Mouse (Mus musculus) megakaryocyte, embryonic 14.5 days (primary cell): ENCODE data around the gene Ldlrad1. TPM values are rescaled to one million over a fixed set of nuclear protein-coding genes. Genes with fewer than 3 reads are reported as not detected.

Experiments
- H3K27me3 ChIP-seq: replicated peaks from 2 replicates; pipeline ENCODE3; 2012; ENCODE audit warnings: inconsistent platforms
- H3K36me3 ChIP-seq: replicated peaks from 2 replicates; pipeline ENCODE3; 2012; ENCODE audit warnings: low read length, inconsistent platforms, mixed read lengths
- H3K4me1 ChIP-seq: 2 replicates; pipeline ENCODE4 v1.6.1; 2012; ENCODE audit warnings: inconsistent platforms
- H3K4me3 ChIP-seq: replicated peaks from 2 replicates; pipeline ENCODE3; 2012; ENCODE audit warnings: moderate library complexity, mild to moderate bottlenecking, inconsistent platforms
- H3K9me3 ChIP-seq: 2 replicates; pipeline ENCODE4 v1.6.1; 2012; ENCODE audit warnings: inconsistent platforms
- FLI1 ChIP-seq: IDR thresholded peaks from 2 replicates; pipeline ENCODE4 v1.6.1; 2012; ENCODE audit warnings: low read length, inconsistent platforms, mixed read lengths
- GATA1 ChIP-seq: IDR thresholded peaks from 3 replicates; pipeline ENCODE4 v1.6.1; 2012; ENCODE audit warnings: mixed read lengths, low read length, inconsistent platforms, borderline replicate concordance
- polyA plus RNA-seq: library from polyadenylated mRNA; stranded (reverse); fragments of >175 nt; gene quantifications from 2 replicates; pipeline ENCODE4 v1.2.3, GENCODE M21; 2012; ENCODE audit warnings: low replicate concordance; ENCODE audit not compliant: insufficient read depth

The Ldlrad1 gene
- polyA plus RNA-seq, 1 experiment: 0.17 TPM

- Histone ChIP-seq H3K36me3 (peaks cover 58% of the 10 kb centered on the region), H3K4me1 (no peaks in the 10 kb centered on the region), H3K27me3 (peaks cover 1% of the 10 kb centered on the region), H3K4me3 (no peak overlapping the region), H3K9me3 (no peaks in the 10 kb centered on the region)
- TF ChIP-seq GATA1 (no peak), FLI1 (no peak)
Observed at GRCm38 (mm10) chr4:107232219-107232618, 23.2 kb downstream of the Ldlrad1 start.

DNA sequence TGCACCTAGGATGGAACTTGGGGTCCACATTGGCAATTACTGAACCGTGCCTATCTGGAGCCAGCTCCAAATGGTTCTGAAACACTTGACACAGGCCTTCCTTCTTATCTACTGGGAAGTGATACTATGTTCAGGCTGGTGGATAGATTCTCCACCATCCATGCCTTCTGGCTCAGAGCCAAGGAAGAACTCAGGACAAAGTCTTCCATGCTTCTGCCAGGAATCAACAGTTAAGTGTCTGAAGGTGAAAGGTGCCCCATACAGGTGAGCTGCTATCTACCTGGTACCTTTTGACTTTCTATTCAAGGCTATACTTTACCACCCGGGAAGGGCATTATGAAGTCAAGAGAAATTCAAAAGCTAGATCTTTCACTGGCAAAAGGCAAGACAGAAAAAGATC lies 29.3 kb downstream of the Ldlrad1 start:
- no peak overlapping the region for H3K4me3 ChIP-seq
- H3K36me3 ChIP-seq: peaks cover 92% of the 10 kb centered on the region
- no peaks in the 10 kb centered on the region for H3K27me3 ChIP-seq
- peaks cover 5% of the 10 kb centered on the region; the same call in 1 of the 2 replicates for H3K4me1 ChIP-seq
- no peaks in the 10 kb centered on the region for H3K9me3 ChIP-seq
- no peak for TF ChIP-seq FLI1
- no peak for TF ChIP-seq GATA1

DNA sequence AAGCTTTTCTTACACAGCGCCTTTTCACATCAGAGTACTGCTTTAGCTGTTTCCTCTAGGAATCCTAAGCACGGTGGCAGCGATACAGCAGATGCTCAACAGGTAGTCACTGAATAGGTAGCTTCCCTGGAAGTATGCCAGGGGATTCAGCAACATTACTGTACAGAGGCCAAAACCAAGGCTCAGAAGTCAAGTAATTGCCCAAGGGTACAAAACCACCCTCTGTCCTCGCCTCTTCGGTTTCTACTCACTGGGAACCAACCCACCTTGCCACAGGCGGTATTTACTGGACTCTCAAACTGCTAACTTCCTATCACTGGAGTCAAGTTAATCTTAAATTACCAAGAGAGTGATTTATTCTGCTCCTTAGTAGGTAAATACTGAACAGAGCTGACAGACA lies 31.2 kb downstream of the Ldlrad1 start:
- no peaks in the 10 kb centered on the region for H3K27me3 ChIP-seq
- H3K4me1 ChIP-seq: peaks cover 19% of the 10 kb centered on the region
- peaks cover 89% of the 10 kb centered on the region for H3K36me3 ChIP-seq
- H3K9me3 ChIP-seq: no peaks in the 10 kb centered on the region
- TF ChIP-seq FLI1 (no peak), GATA1 (no peak)
- H3K4me3 ChIP-seq: no peak overlapping the region

DNA sequence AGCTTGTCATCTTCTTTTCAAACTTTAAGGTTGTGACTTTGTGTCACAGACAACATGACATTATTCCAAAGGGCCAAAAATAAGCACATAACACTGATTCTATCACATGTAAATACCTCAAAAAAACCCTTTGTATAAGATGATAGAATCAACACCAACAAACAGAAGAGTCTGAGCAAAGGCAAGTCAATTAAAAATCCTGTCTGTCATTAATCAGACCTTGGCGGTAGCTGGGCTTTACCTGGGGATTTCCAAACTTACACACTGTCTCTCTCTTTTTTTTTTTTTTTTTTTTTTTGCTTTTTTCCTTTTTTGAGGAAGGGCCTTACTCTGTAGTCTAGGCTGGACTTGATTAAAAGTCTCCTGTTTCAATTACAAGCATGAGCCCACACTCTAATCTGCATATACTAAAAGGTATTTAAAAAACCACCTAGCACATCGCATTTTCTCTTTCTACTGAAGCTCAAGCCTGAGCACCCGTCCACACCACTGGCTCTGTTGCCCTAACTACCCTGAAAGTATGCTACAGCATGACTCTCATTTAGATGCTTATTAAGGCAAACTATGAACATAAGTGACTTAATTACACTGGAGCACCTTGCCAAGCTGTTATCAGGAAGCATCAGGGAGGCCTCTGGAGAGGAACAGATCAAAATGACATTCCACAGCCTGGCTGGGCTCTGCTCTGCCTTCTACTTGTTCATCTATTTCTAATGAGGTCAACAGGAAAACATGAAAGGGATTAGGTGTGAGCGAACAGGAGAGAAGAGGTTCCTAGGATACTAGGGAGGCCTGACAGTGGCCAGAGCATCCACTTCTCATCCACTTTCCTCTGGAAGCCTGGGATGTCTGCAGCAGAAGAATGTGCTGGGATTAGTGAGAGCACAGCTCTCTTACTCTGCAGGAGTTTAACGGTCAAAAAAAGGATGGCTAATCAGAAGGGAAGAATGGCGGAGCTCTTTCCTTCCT lies 34.7 kb downstream of the Ldlrad1 start:
- Histone ChIP-seq H3K4me3 (no peak overlapping the region), H3K9me3 (no peaks in the 10 kb centered on the region), H3K36me3 (peaks cover 69% of the 10 kb centered on the region), H3K4me1 (peaks cover 44% of the 10 kb centered on the region), H3K27me3 (no peaks in the 10 kb centered on the region)
- TF ChIP-seq GATA1 (no peak), FLI1 (no peak)

- Histone ChIP-seq H3K9me3 (no peaks in the 10 kb centered on the region), H3K4me3 (no peak overlapping the region), H3K27me3 (no peaks in the 10 kb centered on the region), H3K36me3 (peaks cover 53% of the 10 kb centered on the region), H3K4me1 (peaks cover 61% of the 10 kb centered on the region)
- no peak for TF ChIP-seq FLI1
- TF ChIP-seq GATA1: no peak
Observed at GRCm38 (mm10) chr4:107245368-107245767, 36.4 kb downstream of the Ldlrad1 start.

- no peaks in the 10 kb centered on the region for H3K9me3 ChIP-seq
- TF ChIP-seq GATA1: no peak
- TF ChIP-seq FLI1: no peak
Observed at GRCm38 (mm10) chr4:107246040-107246439, 37.1 kb downstream of the Ldlrad1 start.

GRCm38 (mm10) chr4:107247110-107247509 lies 38.1 kb downstream of the Ldlrad1 start:
- no peaks in the 10 kb centered on the region for H3K9me3 ChIP-seq
- H3K4me1 ChIP-seq: peaks cover 77% of the 10 kb centered on the region
- peaks cover 37% of the 10 kb centered on the region for H3K36me3 ChIP-seq
- H3K4me3 ChIP-seq: no peak overlapping the region
- no peak for TF ChIP-seq FLI1
- TF ChIP-seq GATA1: no peak
- no peaks in the 10 kb centered on the region for H3K27me3 ChIP-seq

More at GRCm38 (mm10) chr4:107246040-107246439, 37.1 kb downstream of the Ldlrad1 start:
- peaks cover 48% of the 10 kb centered on the region for H3K36me3 ChIP-seq
- H3K4me1 ChIP-seq: peaks cover 67% of the 10 kb centered on the region
- no peak overlapping the region for H3K4me3 ChIP-seq
- no peaks in the 10 kb centered on the region for H3K27me3 ChIP-seq

GRCm38 (mm10) chr4:107248061-107248460 lies 39.1 kb downstream of the Ldlrad1 start:
- no peak for TF ChIP-seq GATA1
- peaks cover 31% of the 10 kb centered on the region for H3K36me3 ChIP-seq
- H3K27me3 ChIP-seq: no peaks in the 10 kb centered on the region
- H3K9me3 ChIP-seq: no peaks in the 10 kb centered on the region
- H3K4me3 ChIP-seq: no peak overlapping the region
- peaks cover 84% of the 10 kb centered on the region for H3K4me1 ChIP-seq

DNA sequence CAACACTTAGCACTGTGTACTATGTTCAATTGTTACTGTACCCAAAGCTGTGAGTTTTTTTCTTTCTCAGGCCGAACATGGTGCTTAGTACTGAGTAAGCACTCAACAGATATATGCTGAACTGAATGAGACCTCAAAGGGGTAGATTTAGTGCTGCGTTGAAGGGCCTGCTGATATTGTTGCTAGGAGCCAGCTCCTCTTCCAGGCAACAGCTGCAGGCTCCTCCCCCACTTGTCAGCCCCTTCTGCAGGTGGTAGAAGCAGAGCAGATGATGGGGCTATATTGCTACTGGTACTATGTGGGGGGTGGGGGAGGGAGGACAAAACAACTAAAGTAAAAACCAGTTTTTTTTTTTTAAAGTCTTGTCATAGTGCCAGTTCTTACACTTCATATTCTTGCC lies 40.5 kb downstream of the Ldlrad1 start:
- peaks cover 19% of the 10 kb centered on the region for H3K36me3 ChIP-seq
- no peak for TF ChIP-seq GATA1
- TF ChIP-seq FLI1: no peak
- H3K4me1 ChIP-seq: peaks cover 82% of the 10 kb centered on the region
- no peaks in the 10 kb centered on the region for H3K27me3 ChIP-seq
- no peaks in the 10 kb centered on the region for H3K9me3 ChIP-seq
- H3K4me3 ChIP-seq: peak overlapping the region; percentile 44

- Histone ChIP-seq H3K4me1 (peaks cover 73% of the 10 kb centered on the region), H3K4me3 (no peak overlapping the region), H3K9me3 (no peaks in the 10 kb centered on the region), H3K27me3 (no peaks in the 10 kb centered on the region), H3K36me3 (peaks cover 11% of the 10 kb centered on the region)
- TF ChIP-seq GATA1: no peak
- no peak for TF ChIP-seq FLI1
Observed at GRCm38 (mm10) chr4:107250494-107250893, 41.5 kb downstream of the Ldlrad1 start.

GRCm38 (mm10) chr4:107252522-107252921 lies 43.5 kb downstream of the Ldlrad1 start:
- no peaks in the 10 kb centered on the region for H3K27me3 ChIP-seq
- peaks cover 2% of the 10 kb centered on the region for H3K36me3 ChIP-seq
- TF ChIP-seq FLI1: no peak
- TF ChIP-seq GATA1: no peak
- H3K4me3 ChIP-seq: peak overlapping the region; percentile 91
- no peaks in the 10 kb centered on the region for H3K9me3 ChIP-seq
- H3K4me1 ChIP-seq: peaks cover 53% of the 10 kb centered on the region
